Mouse (Mus musculus) monocyte, adult 59 days (primary cell): ENCODE results near the gene Prlr. TPM values are rescaled to one million over a fixed set of nuclear protein-coding genes. Genes with fewer than 3 reads are reported as not detected.

Experiments
- total RNA-seq, 2 experiments: library from RNA; stranded (reverse); gene quantifications; one replicate each; pipeline ENCODE4 v1.2.4; 2023

Prlr gene
- not detected for total RNA-seq

DNA sequence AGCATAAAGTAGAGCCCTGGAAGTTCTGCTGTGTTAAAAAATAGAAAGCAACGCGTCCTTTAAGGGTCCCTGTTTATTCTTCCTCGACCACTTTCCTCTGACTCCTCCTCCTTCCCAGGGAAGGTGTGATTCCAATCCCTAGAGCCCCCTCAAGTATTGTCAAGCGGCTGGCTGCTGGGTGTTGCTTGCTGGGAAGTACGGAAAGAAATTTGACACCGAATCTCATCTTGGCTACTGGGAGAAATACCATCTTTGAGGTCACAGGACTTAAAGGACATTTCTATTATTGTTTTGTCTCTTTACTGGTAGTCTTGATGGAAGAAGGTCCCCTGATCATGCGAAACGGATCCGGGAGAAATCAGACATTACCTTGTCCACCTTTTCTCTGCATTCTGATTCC is at the start of gene Prlr:
Gene Prlr, plus strand, starts transcription at position 156 of the 400 bp plus-strand sequence.

GRCm38 (mm10) chr15:10325080-10325479 is 148.0 kb downstream of the Prlr start, which contains the start of gene Gm21973:
Gene Gm21973 (plus strand): TSS chr15:10325380.

GRCm38 (mm10) chr15:10358039-10358948 is 181.3 kb downstream of the Prlr start, which contains the start of gene Agxt2:
Gene Agxt2 (plus strand): TSS chr15:10358532.

Other genes with a start within 250 kb of the Prlr start
- gene Gm21973, start 148.1 kb downstream of the Prlr start, total RNA-seq, result not detected
- not detected for gene Agxt2, start 181.3 kb downstream of the Prlr start, total RNA-seq